Mouse (Mus musculus) adrenal gland, postnatal 4 days (tissue): ENCODE data around the gene Zdhhc14. TPM values are rescaled to one million over a fixed set of nuclear protein-coding genes. Genes with fewer than 3 reads are reported as not detected.

Source experiments
- DNase-seq, 2 experiments: peaks; one replicate each; pipeline ENCODE4 v3.0.0; 2021 to 2022; ENCODE audit warnings: low spot score in 2 of 2, mixed read lengths in 2 of 2
- total RNA-seq, 2 experiments: library from RNA; stranded (reverse); gene quantifications; 2 replicates each; pipeline ENCODE4 v1.2.3; 2021

Gene Zdhhc14
- total RNA-seq, 2 experiments from 2014 or later = 7.6 to 8.2 TPM

- no peak for DNase-seq
Measured at GRCm38 (mm10) chr17:5551136-5551535, 58.8 kb downstream of the Zdhhc14 start.

- DNase-seq = no peak
Measured at GRCm38 (mm10) chr17:5552036-5552760, 59.8 kb downstream of the Zdhhc14 start.

DNA sequence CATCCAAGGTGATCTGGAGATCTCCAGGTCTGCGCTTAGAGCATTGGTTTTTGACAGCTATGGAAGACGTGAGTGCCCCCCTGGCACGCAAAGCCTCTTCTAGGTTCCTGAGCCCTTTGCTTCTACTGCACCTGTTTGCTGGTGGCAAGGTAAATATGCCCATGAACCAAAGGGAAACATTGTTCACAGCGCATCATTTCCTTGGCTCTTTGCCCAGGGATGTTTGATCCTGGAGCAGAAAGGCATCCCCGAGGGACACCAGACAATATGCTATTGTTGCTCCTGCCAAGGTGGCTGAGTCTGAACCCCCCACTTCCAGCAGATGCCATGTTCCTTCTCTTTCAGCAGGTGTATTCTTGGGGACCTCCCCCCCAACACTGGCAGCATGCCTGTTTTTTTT is 61.2 kb downstream of the Zdhhc14 start:
- no peak for DNase-seq

DNA sequence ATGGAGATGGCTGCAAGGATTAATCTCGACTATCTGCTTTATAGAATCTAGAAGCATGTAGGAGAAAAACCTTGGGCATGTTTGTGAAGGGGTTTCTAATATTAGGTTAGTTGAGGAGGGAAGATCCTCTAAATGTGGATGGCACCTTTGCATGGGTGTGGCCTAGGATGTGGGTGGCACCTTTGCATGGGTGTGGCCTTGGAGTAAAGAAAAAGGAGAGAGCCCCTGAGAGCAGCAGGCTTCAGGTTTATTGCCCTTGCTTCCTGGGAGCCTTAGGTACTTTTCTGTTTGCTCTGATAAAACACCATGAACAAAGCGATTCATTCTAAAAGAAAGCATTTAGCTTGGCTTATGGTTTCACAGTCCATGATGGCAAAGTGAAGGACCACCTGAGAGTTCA is 62.2 kb downstream of the Zdhhc14 start:
- no peak for DNase-seq

GRCm38 (mm10) chr17:5556568-5556967 is 64.2 kb downstream of the Zdhhc14 start:
- no peak for DNase-seq

DNA sequence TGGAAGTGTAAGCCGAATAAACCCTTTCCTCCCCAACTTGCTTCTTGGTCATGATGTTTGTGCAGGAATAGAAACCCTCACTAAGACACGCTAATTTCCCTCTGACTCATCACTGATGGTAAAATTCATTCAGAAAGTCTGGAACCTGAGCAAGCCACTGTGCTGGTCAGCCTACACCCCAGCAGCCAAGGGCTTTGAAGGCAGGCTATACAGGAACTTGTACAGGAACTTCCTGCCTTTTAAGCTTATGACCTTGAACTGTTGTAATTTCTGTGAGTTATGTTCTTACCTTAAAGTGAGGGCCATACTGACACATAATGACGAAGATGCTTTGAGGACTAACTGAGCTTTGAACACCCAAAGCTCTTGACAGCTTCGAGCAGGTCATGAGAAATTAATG is 67.9 kb downstream of the Zdhhc14 start:
- no peak for DNase-seq

DNA sequence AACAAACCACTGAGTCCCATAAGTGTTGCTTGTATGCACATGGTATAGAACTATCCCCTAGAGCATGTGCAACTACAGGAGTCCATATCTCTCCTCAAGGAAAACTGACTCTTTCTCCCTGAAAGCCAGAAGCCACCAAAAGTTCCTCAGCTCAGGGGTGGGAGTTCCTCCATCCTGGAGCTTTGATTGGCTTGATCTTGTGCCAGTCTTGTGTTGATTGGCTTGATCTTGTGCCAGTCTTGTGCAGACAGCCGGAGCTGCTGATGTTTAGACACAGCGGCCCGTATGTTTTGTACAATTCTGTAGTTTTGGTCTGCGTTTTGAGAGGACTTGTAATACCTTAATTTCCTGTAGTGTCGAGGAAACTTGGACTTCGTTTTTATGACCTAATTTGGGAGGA is 70.8 kb downstream of the Zdhhc14 start:
- no peak for DNase-seq

GRCm38 (mm10) chr17:5566006-5566405 is 73.6 kb downstream of the Zdhhc14 start:
- DNase-seq = no peak

DNA sequence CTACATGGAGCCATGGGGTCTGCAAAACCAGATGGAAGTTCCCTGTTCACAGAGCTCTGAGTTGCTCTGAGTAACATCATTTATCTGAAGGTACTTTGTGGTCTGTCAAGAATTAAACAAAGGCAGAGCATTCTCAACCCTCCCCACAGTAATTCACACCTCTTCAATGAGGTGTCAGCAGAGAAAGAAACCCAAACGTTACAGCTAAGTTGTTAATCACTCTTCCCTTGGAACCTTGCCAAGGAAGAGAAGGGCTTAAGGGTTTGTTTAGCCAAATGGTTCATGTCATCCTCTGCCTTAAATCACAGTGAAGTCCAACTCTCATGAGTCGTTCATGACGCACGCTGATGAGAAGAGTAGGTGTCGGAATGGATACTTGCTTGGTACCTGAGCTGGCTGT is 75.6 kb downstream of the Zdhhc14 start:
- no peak for DNase-seq

DNA sequence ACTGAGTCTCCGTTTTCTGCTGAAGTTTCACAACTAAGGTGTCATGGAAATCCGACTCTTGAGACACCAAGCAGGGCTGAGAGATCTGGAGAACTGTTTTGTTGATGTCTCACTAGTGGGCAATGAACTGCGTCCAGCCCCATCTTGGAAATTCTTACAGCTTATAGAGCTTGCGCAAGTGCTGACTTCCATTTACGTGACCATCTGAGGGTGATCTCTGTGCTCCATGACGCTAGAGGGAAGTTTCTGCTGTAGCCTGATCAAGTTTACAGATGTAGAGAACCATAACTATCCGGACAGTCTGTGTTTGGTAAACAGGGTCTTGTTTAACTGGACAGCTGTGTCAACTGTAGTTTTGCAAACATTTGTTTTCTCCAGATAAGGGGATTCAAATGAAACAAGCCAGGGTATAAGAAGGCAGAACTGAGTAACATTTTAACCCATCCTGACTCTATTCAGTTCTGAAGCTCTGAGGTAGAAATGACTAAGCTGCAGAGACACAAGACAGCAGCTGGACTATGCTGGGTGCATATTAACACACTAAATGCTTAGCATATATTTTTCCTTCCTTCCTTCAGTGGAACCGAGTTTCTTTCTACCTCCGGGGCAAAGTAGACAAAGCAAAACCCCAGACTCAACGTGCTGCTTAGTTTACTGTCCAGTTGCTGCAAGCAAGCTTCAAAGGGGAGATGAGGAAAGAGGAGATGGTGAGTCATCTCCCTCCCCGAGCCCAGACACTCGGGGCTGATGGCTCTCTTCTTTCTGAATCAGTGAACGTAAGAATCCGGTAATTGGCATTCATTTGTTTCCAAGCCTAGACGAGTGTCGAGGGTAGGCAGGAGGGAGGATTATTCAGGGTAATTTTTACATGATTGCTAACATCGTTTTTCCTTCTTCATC is 77.0 kb downstream of the Zdhhc14 start:
- DNase-seq = no peak

DNA sequence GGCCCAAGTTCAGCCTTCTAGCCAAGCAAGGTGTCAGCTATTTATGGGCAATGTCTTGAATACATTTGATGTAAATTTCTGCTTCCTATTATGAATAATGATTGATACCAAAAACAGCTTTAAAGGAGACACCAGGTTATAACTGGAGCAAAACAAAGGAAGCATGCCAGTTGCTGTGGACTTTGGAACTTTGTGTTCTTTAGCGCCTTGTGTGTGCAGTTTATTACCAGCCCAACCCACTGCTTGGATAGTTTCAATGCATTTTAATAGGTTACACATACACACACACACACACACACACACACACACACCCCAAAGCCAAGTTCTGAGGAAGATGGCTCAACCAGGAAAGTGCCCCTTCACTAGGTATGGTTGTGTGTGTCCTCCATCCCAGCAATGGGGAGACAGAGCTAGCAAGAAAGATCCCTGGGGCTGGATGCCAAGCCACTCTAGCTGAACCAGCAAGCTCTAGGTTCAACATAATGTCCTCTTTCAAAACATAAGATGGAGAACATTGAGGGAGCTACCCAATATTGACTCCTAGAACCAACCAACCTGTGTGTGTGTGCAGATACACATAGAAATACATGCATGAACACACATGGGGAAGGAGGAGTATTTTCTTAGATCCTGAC is 79.9 kb downstream of the Zdhhc14 start:
- no peak for DNase-seq

- no peak for DNase-seq
Measured at GRCm38 (mm10) chr17:5572745-5573420, 80.5 kb downstream of the Zdhhc14 start.

- DNase-seq = no peak
Measured at GRCm38 (mm10) chr17:5574672-5575071, 82.3 kb downstream of the Zdhhc14 start.

GRCm38 (mm10) chr17:5575518-5575917 is 83.2 kb downstream of the Zdhhc14 start:
- DNase-seq = no peak

GRCm38 (mm10) chr17:5582232-5582631 is 89.9 kb downstream of the Zdhhc14 start:
- no peak for DNase-seq

DNA sequence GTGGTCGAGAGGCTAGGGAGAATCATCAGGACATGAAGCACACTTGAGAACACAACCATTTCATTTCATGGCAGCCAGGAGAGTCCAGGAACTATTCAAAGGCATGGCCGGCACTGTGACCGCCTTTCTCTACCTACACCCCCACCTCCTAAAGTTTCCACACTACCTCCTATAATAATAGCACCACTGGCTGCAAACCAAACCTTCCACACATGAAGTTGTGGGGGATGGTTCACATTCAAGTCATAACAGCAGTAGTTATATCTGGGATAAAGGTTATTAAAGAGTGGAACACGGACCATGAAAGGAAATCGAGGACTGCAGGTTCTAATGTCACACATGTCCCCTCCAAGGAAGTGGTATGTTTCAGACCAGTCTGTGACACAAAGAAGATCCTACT is 90.6 kb downstream of the Zdhhc14 start:
- no peak for DNase-seq

DNA sequence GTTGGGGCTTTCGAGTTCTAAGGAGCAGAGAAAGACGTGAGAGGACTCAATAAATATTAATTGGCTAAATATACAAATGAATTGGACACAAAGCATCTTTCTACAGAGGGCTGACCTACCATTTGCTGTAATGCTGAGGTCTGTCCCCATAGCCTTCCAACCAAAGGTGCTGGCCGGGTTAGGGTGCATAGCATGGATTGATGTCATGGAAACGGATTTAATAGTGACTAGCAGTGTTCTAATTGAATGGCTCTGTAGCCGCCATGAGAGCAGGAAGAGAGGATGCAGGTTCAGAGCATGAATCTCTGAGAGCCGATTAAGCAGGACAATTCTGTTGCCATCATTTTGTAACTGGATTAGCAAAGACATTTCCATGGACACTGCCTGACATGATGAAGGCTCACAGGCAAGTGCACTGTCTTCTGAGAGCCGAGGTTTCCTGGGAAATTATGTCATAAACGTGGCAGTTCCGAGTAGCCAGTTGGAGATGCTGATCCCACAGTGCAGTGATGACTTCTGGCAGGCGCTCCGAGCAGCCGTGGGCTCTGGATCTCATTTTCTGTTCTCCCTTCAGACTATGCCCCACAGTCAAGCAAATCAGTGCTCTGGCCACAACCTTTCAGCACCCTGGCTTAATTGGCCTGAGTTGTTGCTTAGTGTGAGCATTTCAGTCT is 91.3 kb downstream of the Zdhhc14 start:
- DNase-seq = no peak

GRCm38 (mm10) chr17:5591604-5592209 is 99.3 kb downstream of the Zdhhc14 start:
- DNase-seq = no peak

GRCm38 (mm10) chr17:5593071-5593470 is 100.7 kb downstream of the Zdhhc14 start:
- DNase-seq = no peak

GRCm38 (mm10) chr17:5595068-5595467 is 102.7 kb downstream of the Zdhhc14 start:
- no peak for DNase-seq
